Mouse (Mus musculus) left cerebral cortex, adult 2 months (tissue): ENCODE data around the gene Rasgef1b. TPM values are rescaled to one million over a fixed set of nuclear protein-coding genes. Genes with fewer than 3 reads are reported as not detected.

ENCODE experiments used
- DNase-seq, 2 experiments: peaks; one replicate each; pipeline ENCODE4 v3.0.0; 2021 to 2022; ENCODE audit warnings: low spot score in 2 of 2, mixed read lengths in 1 of 2; ENCODE audit errors: extremely low spot score in 1 of 2
- H3K27ac ChIP-seq: fragments of 200-600 bp; 2 replicates; pipeline ENCODE4 v1.8.1; 2022
- H3K4me3 ChIP-seq: fragments of 200-600 bp; 2 replicates; pipeline ENCODE4 v1.8.1; 2022
- CTCF ChIP-seq: fragments of 200-600 bp; IDR thresholded peaks from 2 replicates; pipeline ENCODE4 v1.8.1; 2022; ENCODE audit warnings: antibody characterized with exemption, mild to moderate bottlenecking, moderate library complexity
- intact Hi-C: fragments of 180-260 bp; cut with DNase I; formaldehyde crosslinking; loops from one replicate; pipeline ENCODE4 v1.15.1; 2025
- total RNA-seq, 2 experiments: library from RNA; stranded (reverse); gene quantifications; 2 replicates each; pipeline ENCODE4 v1.2.3; 2021

Rasgef1b gene
- total RNA-seq, 2 experiments from 2014 or later: 65.7 to 88.8 TPM

- Histone ChIP-seq H3K4me3 (no peak overlapping the region), H3K27ac (no peak overlapping the region)
- no peak for TF ChIP-seq CTCF
- no peak for DNase-seq
- intact Hi-C loops: no loop called here
Observed at GRCm38 (mm10) chr5:99737937-99738727, 9.3 kb upstream of the Rasgef1b start.

- intact Hi-C loops: loop anchor here (5.0 kb wide), 1 partner anchor 478 kb away; no protein-coding TSS in a partner anchor
- no peak for TF ChIP-seq CTCF
- no peak overlapping the region for H3K4me3 ChIP-seq
- H3K27ac ChIP-seq: no peak overlapping the region
- no peak for DNase-seq
Observed at GRCm38 (mm10) chr5:99729931-99730330, 1.1 kb upstream of the Rasgef1b start.

DNA sequence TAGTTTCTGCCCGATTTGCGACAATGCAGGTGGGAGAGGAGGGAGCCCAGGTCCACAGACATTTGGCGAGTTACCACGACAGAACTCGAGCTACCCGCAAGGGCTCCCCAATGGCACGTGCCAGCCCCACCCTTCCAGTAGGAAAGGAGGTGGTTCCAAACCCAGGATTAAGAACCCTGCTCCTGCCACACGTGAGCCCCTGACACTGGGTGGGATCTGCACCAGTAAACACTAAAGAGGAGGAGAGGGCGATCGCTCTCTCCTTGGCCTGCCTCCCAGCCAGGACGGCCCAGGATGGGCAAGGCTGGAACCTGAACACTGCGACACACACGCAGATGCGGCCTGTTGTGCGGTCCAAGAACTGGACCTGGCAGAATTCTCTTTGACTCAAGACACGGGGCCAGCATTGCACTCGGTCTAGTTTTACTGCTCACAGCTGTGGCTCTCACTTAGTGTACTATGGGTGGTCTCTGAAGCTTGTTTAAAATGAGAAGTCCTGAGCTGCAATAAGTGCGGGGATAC is 557 bp upstream of the Rasgef1b start:
- peak; percentile 37 to 39 for DNase-seq
- TF ChIP-seq CTCF: no peak
- intact Hi-C loops: loop anchor here (5.0 kb wide), 1 partner anchor 477 kb away; no protein-coding TSS in a partner anchor
- Histone ChIP-seq H3K4me3 (peak overlapping the region; percentile 62), H3K27ac (peak overlapping the region; percentile 90)

DNA sequence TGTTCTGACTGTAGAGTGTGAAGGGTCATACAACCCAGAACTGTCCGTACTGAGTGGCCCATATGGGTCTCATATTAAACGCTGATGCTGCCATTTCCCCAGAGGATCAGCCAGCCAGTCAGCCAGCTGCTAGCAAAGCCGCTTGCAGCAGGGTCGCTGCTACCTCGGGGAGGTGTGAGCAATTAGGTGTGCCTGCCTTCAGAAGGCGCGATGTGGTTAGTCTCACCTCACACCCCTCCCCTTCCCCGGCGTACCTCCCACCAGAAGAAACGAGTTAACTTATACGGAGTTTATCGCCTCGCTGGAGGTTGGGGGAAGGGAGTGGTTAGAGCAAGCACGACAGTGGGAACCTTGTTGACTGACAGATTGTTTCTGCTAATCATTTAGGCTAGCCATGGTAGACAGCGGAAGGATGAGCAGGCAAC is 826 bp downstream of the Rasgef1b start:
- peak overlapping the region; percentile 90 for H3K27ac ChIP-seq
- peak overlapping the region; percentile 62 for H3K4me3 ChIP-seq
- TF ChIP-seq CTCF: no peak
- DNase-seq: peak; percentile 21 to 45
- intact Hi-C loops: loop anchor here (5.0 kb wide), 1 partner anchor 476 kb away; no protein-coding TSS in a partner anchor

GRCm38 (mm10) chr5:99723941-99724340 is 4.9 kb downstream of the Rasgef1b start:
- no peak overlapping the region for H3K27ac ChIP-seq
- no peak for TF ChIP-seq CTCF
- intact Hi-C loops: no loop called here
- no peak overlapping the region for H3K4me3 ChIP-seq
- no peak for DNase-seq

DNA sequence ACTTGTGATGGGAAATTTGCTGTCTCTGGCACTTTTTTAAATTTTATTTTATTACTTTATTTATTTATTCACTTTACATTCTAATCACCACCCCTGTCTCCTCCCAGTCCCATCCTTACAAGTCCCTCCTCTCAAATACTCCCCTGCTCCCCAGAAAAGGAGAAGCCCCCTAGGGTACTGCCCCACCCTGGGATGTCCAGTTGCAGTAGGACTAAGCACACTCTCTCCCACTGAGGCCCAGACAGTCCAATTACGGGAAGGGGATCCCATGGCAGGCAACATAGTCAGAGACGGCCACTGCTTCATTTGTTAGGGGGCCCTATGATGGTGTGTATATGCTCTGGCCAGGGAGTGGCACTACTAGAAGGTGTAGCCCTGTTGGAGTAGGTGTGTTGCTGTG is 6.6 kb downstream of the Rasgef1b start:
- intact Hi-C loops: no loop called here
- H3K27ac ChIP-seq: no peak overlapping the region
- H3K4me3 ChIP-seq: no peak overlapping the region
- DNase-seq: no peak
- TF ChIP-seq CTCF: no peak

DNA sequence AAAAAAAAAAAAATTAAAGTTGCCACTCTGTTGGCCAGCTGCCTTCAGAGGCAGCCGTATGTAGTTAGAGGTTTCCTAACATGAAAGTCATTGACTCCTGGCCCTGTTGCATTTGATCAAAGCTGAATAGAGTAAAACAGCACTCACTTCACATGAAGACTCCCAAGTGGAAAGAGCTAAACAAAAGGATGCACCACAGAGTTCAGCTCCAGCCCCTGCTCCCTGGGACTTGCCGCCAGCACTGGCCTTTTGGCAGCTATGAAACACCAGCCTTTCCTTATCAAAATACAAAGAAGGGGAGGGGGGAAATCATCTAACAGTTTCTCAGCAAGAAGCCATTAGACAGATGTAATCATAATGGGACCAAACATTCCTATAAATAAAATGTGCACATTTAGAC is 8.3 kb downstream of the Rasgef1b start:
- no peak overlapping the region for H3K4me3 ChIP-seq

GRCm38 (mm10) chr5:99717917-99718316 is 10.9 kb downstream of the Rasgef1b start:
- TF ChIP-seq CTCF: no peak
- intact Hi-C loops: loop anchor here (5.0 kb wide), 1 partner anchor 471 kb away; no protein-coding TSS in a partner anchor
- DNase-seq: no peak
- Histone ChIP-seq H3K27ac (peak overlapping the region; percentile 50; the same call in 1 of the 2 replicates), H3K4me3 (no peak overlapping the region)

More for the DNA sequence above, 8.3 kb downstream of the Rasgef1b start:
- no peak overlapping the region for H3K27ac ChIP-seq
- no peak for DNase-seq
- intact Hi-C loops: no loop called here
- TF ChIP-seq CTCF: no peak

- Histone ChIP-seq H3K27ac (peak overlapping the region; percentile 47), H3K4me3 (no peak overlapping the region)
- intact Hi-C loops: loop anchor here (5.0 kb wide), 1 partner anchor 468 kb away; no protein-coding TSS in a partner anchor
- no peak for TF ChIP-seq CTCF
- peak; percentile 36 to 62 for DNase-seq
Observed at GRCm38 (mm10) chr5:99715281-99715744, 13.6 kb downstream of the Rasgef1b start.

DNA sequence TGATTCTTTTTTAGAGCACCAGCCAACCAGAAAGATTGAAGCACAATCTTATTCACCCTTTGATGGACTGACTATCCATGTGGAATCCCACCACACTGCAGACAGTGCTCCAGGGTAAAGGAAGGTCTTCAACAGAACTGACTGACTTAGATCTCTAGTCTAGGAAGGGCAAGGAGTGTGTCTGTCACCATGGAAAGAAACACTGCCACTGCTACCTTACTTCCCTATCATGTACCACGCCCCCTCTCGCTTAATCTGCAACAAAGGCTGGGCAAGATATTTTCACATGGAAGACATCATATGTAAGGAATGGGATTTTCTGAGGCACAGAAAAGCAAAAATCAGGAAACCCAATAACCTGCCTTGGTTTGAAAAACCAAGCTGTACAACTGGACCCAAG is 16.9 kb downstream of the Rasgef1b start:
- intact Hi-C loops: no loop called here

GRCm38 (mm10) chr5:99708706-99709105 is 20.2 kb downstream of the Rasgef1b start:
- no peak overlapping the region for H3K27ac ChIP-seq
- intact Hi-C loops: loop anchor here (10.0 kb wide), 1 partner anchor 504 kb away; no protein-coding TSS in a partner anchor
- TF ChIP-seq CTCF: peak; percentile 59
- no peak overlapping the region for H3K4me3 ChIP-seq
- DNase-seq: no peak

More for the DNA sequence above, 16.9 kb downstream of the Rasgef1b start:
- H3K4me3 ChIP-seq: no peak overlapping the region
- TF ChIP-seq CTCF: no peak
- no peak for DNase-seq
- H3K27ac ChIP-seq: no peak overlapping the region

DNA sequence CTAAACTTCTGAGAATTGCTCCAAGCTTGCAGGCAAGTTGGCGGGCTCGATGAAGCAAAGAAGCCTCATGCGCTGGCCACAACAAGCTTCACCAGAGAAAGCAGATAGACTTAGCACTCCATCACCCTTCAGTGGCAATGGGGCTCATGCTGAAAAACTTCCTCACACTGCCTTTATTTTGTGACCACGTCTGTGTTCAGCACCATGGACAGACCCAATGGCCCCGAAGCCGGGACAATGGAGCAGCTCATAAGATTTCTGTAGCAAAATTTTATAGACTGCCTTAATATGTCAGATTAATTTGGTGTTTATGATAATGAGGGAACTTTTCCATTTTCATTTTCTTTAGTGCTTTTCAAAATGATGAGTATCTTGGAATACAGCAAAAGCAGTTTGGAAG is 21.6 kb downstream of the Rasgef1b start:
- Histone ChIP-seq H3K27ac (no peak overlapping the region), H3K4me3 (no peak overlapping the region)
- TF ChIP-seq CTCF: no peak
- DNase-seq: no peak
- intact Hi-C loops: loop anchor here (10.0 kb wide), 1 partner anchor 502 kb away; no protein-coding TSS in a partner anchor
